Mouse (Mus musculus) testis, postnatal 14 days (tissue): Measurements from ENCODE around the gene Dnmbp.

ENCODE experiments used
- DNase-seq: peaks from one replicate; pipeline ENCODE4 v3.0.0; 2021; ENCODE audit warnings: low spot score

The Dnmbp gene

DNA sequence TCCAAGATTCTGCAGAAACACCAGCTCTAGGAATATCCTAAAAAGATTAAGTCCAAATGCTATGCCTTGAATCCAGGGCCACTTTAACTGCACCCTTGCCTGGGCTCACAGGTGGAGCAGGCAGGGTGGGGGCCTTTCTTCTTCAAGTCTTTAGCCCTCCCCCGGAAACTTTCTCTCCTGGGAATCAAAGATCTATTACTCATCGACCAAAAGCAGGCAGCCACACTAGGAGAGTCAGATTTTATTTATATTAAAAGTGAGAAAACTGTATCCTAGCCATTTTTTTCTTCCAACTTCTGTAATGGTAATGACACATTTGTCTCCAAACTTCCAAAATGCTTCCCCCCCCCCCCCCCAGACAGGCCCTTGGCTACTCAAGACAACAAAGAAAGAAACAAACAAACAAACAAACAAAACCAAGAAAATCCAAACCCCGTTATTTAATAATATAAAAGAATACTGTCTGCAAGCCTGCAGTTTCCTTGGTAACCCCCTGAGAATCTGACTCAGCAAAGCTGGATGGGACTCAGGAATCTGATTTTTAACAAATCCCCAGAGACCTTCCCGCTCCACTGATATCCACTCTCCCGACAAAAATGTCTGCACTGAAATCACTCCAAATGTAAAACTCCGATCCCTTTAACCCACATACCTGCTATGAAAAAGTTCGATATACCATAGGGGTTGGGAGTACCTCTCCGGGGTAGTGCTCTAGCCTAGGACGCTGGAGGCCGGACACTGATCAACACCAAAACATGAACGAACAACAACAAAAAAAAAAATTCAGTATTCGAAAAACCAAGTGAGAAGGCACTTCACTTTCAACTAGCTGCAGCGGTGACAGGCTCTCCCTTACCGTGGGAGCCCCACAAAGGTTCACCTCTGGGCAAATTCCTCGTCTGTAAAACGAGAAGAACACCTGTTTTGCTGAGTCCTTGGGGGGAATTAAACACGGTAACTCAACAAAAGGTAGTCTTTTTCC lies 61.6 kb downstream of the Dnmbp start:
- DNase-seq = no peak

DNA sequence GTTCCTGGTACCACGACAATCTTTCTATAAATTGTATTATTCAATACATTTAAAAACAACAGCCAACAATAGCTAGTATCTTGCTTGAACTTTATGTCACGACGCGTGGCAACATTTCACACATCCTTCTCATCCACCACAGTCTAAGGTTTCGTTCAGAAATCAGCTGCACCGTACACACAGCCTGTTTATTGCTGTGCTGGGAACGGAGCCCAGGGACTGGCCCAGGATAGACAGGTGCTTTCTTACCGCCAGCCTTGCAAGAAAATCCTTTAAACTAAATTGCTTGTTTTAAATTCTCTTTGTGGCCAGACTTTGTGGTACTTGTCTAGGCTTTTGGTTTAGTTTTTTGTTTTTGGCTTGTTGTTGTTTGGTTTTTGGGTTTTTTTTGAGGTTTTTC lies 62.6 kb downstream of the Dnmbp start:
- DNase-seq = no peak

DNA sequence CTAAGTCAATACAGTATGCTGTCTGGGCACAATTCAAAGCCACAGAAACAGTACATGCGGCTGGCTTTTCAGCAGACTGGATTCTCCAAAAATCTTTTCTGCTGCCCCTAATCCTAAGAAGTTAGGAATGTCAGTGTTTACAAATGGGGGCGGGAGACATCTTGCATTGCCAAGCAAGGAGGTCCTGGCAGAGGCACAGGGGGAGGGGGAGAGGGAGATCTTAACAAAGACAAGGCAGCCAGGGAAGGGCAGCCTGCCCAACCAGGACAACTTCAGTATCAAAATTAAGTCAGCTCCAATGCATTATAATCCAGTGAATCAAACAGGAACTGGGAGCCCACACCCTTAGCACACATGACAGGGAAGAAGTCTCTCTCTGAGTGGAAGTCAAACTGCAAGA lies 64.0 kb downstream of the Dnmbp start:
- no peak for DNase-seq

DNA sequence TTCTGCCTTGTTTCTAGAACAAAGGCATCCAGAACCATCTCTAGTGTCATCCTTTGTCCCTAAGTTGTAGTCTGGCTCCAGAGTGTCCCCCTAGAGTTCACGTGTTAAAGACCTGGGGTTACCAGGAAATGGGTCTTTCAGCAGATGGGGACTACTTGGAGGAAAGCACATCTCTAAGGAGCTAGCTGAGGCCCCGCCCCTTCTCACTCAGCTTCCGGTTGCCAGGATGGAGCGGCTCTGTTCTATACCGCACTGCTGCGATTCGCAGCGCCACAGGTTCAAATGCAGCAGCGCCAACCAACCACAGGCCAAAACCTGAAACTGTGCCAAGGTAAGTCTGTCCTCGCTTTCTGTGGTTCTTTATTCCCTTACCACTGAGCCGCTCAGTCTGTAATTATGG lies 65.6 kb downstream of the Dnmbp start:
- DNase-seq = no peak

DNA sequence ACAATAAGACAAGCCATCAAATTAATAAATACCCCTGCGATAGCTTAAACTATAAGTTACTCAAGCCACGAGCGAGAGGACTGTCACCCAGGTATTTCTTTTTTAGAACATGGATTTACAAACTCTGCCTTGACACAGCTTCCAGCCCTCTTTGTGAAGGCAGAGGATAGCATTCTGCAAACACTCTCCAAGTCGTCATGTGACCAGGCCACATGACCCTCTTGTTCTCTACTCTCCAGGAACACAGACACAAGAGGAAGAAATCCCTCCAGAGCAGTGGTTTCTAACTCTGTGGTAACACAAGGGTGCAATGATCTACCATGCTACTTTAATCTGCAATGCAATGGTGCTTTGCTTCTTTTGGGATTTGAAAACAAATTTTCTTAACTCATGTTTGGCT lies 69.6 kb downstream of the Dnmbp start:
- DNase-seq = no peak

DNA sequence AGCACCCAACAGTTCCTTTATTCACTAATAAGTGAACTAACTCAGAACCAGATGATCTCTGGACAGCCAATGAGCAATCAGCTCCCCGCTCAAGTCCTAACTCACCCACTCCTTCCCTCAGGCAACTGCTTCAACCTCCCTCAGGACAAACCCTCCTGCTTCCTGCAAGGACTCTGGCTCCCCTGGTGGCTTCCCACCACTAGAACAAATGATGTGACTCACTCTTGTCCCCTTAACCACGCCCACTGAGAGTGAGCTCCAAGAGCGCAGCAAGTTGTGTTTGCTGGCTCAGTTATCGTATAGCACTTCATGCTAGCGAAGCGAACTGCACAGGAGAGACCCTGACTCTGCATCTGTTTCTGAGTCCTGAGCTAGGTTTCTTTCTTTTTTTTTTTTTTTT lies 82.6 kb downstream of the Dnmbp start:
- no peak for DNase-seq

DNA sequence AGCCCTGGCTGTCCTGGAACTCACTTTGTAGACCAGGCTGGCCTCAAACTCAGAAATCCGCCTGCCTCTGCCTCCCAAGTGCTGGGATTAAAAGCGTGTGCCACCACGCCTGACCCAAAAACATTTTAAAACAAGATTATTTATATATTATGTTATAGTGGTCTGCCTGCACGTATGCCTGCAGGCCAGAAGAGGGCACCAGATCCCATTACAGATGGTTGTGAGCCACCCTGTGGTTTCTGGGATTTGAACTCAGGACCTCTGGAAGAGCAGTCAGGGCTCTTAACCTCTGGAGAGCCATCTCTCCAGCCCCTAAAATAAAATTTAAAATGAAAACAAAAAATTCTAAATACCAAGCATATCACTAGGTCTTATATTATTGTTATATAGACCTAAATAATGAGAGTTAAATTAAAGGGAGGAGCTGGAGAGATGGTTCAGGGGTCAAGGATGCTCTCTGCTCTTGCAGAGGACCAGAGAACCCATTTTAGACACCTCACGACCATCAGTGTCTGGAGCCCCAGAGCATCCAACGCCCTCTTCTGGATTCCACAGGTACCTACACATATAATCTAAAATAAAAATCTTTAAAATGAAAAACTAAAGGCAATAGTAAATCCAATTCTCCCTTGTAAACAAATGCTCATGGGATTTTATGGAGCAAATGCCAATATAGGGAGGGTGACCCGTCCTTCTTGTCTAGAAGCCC lies 87.0 kb downstream of the Dnmbp start:
- no peak for DNase-seq

DNA sequence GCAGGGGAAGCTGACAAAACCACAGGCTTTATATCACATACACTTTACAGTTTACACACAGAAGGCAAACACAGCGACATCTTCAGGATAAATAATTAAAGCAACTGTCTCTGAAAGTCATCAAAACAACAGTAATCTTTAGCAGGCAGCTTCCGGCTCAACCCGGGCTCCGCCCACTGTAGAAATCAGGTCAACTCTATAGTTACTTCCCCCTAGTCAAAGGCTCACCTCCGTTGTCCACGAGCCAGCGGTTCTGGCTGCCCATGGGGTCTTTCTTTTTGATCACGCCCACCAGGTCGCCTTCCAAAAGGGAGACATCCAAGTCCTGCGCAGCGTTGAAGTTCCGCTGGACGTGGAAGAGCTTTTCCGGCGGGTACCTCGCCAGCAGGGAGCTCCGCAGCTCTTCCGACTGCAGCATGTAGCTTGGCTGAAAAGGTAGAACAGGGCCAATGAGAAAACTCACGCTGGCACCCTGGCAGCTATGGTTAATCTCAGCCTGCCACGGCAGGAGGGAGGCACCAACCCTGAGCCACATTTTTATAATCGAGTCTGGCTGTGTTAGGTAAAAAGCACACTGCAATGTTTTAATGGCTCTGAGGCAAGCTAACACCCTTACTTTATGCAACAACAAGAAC lies 87.9 kb downstream of the Dnmbp start:
- DNase-seq = no peak

DNA sequence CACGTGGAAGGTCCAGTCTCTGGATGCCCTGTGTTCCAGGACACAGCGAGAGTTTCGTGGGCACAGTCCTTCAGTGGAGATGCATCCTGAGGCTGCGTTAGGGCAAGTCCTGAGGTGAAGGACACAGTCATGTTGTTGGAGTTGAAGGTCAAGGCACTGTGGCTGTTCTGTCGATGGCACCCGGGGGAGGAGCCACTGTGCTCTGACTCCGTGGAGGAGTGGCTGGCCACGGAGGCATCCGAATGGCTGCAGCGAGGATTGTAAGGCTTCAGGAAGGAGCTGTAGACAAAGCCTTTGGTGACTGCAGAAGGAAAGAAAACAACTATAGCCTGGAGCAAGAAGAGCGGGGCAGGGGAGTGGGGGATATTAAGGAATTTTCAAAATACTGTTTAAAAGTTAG lies 90.0 kb downstream of the Dnmbp start:
- no peak for DNase-seq

DNA sequence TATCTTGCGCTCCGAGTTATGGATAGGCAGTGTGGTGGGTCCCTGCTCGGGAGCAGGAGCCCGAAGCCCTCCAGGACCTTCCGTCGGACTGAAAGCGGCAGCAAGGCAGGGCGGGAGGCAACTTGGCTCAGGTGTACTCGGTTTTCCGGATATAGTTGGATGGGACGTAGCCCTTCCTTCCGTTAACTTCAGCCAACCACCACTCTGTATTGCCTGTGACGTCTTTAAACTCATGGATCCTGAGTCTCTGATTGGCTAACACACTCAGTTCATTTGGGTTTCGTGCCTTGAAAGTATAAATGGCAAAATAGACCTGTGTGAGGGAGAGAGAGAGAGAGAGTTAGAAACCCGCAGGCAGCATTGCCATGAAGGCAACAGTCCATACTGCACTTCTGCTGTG lies 92.0 kb downstream of the Dnmbp start:
- DNase-seq = no peak

DNA sequence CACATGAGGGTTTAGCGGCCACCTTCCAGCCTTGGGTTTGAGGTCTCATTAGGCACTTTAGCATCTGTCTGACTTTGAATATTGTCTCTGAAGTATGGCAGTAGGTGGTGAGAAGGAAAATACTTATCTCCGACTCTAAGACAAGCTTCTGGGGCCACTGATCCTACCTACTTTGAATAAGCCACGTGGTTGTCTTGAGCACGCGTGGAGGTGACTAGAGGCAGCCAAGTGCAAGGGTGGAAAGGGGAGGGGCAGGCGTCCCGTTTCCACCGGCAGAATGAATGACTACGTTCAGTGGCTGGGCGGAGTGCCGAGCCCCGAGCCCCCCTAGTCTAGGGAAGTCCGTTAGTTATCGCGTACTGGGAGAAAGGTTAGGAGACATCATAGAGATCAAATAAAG lies 92.9 kb downstream of the Dnmbp start:
- DNase-seq = no peak

DNA sequence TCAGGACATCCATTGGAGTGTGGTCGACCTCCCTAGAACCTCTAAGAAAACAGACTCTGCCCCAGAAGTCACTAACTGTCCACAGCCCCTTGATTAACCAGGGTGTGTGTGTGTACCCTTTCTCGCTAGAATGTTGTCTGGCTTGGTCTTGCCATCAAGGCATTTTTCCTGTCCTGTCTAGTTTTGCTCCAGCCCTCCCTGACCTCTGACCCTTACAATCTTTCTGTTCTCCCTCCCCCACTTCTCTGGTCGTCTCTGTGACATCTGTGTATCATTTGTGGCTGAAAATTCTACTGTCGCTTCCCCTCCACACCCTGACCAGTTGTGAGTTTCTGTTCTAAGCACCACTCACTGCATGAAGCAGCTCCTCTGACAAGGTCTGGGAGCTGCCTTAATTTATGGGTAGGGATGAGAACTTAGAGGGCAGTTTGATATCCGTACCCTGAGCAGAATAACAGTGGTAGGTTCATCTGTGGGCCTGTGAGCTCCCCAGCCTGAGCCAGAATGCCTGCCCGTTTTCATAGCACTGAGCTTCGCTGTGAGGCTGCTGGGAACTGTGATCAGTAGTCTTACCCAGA lies 94.6 kb downstream of the Dnmbp start:
- no peak for DNase-seq

DNA sequence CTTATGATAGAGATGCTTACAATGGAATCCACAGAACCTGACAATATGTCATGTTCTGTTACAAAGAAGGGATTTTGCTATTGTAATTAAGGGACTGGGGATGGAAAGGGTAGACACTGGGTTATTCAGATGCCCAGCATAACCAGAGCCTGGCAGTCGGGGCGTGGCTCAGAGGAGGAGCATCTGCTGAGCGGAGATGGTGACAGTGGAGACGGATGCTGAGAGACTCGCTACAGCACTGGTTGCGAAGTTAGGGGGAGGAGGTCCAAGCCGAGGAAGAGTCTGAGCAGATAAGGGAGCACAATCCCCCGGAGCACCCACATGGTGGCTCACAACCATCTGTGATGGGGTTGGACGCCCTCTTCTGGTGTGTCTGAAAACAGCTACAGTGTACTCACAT lies 96.8 kb downstream of the Dnmbp start:
- DNase-seq = no peak

DNA sequence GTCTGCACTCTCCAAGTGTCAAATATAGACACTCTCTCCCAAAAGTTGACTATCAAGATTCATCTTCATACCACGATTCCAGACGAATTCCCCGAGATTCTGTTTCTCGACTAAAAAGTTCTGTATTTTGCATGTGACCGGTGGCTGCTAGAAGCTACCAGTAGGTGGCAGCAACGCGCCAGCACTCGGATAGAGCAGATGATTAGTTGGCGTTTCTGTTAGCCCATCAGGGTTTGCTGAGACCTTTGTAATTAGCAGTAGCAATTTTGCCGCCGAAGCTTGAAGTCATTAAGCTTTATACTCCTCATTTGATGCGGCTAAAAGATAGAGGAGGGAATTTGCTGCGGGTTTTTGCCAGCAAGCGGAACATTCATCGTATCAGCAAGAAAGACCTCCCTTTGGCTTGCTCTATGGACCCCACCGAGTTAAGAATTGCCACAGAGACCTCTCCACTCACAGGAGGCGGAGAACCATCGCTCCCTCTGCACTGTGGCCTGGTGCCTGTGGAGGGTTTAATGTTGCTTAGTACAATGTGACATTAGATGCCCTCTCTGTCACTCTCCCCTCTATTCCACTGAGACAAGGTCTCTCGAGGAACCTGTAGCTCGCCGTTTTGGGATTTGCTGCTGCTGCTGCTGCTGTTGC lies 107.4 kb downstream of the Dnmbp start:
- peak; percentile 47 for DNase-seq

DNA sequence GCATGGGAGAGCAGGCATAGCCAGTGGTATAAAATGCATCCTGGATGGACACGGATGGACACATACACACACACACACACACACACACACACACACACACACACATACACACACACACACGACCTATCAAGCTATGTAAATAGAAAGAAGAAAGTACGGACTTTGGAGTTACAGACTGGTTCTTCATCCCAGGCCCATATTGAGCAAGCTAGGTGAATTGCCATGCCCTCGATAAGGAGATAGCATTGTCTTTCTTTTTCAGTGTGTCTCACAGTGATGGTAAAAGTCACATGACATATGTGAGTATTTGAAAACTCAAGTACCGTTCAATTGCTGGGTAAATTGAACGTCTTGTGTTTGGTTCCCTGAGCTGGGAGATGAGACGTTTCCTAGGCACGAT lies 113.1 kb downstream of the Dnmbp start:
- DNase-seq = no peak

DNA sequence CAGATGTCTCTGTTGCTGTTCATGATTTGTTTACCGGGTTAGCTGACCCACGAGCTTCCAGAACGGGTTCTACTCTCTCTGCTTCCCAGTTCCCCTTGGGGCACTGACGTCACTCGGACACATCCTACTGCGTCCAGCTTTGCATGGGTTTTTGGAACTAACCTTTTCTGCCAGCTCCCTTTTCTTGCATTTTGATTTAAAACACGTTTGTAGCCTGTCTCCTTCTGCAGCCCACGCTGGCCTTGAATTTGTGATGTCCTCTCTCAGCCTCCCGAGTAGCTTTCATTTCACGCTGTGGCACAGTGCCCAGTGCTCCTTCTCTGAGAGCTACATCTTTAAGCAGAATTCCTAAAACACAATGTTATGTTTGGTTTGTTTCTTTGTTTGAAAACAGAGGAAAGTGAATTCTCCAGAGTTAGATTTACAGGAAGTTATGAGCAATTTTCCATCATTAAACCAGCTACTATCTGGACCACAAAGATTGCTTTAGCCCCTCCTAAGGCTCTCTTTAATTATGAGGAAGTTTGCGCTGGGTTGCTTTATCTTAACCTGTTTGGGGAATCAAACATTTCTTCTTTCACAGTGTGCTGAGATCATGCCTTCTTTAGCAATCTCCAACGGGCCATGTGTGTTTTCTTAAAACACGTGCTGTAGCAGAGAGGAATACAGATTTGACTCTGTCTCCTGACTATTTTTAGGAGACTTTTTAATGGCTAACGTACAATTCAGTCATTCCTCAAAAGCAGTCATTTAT lies 124.2 kb downstream of the Dnmbp start:
- DNase-seq = peak; percentile 13

DNA sequence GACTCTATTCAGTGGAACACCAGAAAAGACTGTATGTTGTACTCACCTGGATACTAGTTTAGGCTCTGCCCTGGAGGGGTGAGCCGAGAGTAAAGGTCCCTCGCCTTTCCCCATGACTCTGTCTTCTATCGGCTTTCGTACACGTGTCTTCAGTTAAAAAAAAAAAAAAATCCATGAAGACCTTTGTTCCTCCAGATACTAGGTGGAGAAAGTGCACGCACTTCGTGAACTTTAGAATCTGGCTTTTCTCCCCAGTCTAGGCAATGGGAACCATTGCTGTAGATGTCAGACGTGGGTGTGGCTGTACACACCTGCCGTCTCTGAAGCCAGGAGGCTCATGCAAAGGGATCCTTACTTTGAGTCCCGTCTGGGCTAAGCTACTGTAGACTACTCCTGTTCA lies 126.7 kb downstream of the Dnmbp start:
- no peak for DNase-seq

DNA sequence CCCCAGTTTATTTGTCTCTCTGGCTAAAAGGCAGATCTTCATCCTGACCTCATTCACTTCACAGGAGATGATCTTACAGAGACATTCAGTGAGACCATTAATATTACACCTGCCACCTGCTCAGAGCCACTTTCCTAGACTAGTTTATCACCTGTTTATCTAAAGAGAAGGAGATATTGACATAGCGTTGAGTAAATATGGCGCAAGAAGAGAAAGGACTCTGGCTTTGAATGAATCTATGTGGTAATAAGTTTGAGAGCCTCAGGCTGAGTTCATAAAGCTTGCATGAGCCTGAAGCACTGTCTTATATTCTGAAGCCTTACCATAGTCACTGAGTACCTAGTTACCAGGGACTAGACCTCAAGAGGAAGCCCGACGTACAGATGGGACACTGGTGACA lies 128.6 kb downstream of the Dnmbp start:
- DNase-seq = no peak

DNA sequence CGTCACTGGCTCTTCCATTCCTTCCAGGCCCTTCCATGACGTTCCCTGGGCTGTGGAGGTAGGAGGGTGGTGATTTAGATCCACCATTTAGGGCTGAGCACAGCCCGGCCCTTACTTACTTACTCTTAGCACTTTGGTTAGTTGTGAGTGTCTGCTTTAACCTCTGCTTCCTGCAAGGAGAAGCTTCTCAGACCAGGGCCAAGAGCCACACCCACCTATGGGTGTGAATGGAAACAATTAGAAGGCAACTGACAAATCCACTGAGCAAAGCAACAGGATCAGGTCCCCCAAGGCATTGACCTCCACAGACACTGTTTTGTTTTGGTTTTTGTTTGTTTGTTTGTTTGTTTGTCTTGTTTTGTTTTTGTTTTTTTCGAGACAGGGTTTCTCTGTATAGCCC lies 130.7 kb downstream of the Dnmbp start:
- DNase-seq = no peak

DNA sequence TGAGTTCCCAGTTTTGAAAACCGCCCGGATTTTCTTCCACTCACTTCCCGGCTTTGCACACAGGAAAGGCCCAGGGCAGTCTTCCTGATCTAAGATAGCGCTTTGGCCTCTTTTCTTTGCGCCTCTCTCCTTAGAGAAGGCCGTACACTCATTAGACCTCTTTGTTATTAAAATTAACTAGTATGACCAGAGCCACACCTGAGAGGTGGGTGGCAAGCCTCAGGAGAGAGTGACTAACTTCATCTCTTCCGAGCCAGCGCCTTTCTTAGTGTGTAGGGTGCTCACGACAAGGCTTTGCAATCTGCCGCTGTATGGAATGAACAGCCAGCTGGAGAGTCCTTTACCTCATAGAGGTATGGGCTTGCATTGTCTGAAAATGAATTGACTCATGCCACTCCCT lies 136.1 kb downstream of the Dnmbp start:
- no peak for DNase-seq

DNA sequence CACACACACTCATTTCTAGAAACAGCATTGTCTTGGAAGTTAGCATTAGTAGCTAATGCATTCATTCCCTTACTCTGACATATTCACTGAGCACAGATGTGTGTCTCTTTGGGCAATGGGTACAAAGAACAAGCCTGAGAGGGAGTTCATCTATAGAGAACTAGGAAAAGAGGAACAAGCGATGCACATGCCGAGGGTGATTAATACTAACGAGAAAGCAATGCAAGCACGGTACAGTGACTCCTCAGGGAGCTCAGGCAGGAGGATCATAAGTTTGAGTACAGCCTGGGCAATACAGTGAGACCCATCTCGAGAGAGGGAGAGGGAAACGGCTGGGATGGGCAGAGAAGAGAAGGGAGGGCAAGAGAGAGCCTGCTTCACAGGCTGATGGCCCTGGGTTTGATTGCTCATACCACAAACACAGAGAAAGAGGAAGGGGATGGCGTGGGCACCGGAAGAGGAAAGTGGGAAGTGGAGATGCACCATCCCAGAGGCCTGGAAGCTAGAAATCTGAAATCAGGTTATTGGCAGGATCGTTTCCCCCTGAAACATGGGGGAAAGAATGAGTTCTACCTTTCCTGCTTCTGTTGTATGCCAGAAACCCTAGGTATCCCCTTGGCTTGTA lies 138.5 kb downstream of the Dnmbp start:
- no peak for DNase-seq
